Comparison of ENCODE assay signal across 1 mouse cellular context in the genomic region with DNA sequence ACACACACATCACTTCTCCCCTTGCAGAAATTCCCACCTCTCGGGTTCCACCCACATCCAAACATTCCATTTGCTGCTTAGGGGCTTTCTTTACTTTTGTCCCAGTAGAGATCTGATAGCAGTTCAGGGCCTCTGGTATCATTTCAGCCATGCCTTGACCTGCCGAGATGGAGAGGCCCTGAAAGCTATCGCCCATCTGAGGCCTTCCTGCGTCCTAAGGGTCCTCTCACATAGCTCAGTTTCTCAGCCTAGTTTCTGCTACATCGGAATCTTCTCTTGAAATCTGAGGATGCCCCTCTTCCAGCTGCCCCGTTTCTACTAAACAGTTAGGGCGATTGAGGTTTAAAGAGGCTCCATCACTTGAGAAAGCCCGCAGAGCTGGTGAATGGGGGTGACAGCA.
TF ChIP-seq lines count a peak whose summit lies in the region.

No protein-coding gene starts in this region.

TF ChIP-seq in MEL, 35 proteins besides CTCF, POLR2A, EP300 and RAD21 (continued from another document):
- TF ChIP-seq TCF12 (IDR thresholded peaks at IDR 0.05; ENCODE audit: low read depth, low read length) (0 out of 2 replicates have a peak, but pooled peaks have one; percentile 23), BHLHE40 (IDR thresholded peaks at IDR 0.05; ENCODE audit: borderline replicate concordance, low read depth, low read length) (no peak)
TF ChIP-seq in MEL: peak in this region for 1.
